Mouse (Mus musculus): ENCODE results near the gene Lepr.

- TF ChIP-seq CTCF (IDR thresholded peaks at IDR 0.05; ENCODE audit: low read depth) (no peak), EP300 (optimal IDR thresholded peaks at IDR 0.05) (no peak)
Observed at GRCm38 (mm10) chr4:101715805-101716204, 1.4 kb upstream of the Lepr start.
